Mouse (Mus musculus) lung, adult 10 weeks (tissue): ENCODE measurements around the gene AC161166.1. TPM values are rescaled to one million over a fixed set of nuclear protein-coding genes. Genes with fewer than 3 reads are reported as not detected.

Experiments
- polyA plus RNA-seq: library from polyadenylated mRNA; stranded (reverse); fragments of 350-450 nt; fragmentation: Illumina TruSeq; extraction: RNeasy Lipid Tissue Mini Kit (QIAGEN cat#74804); gene quantifications from one replicate; pipeline ENCODE4 v1.2.3, GENCODE M21; 2014; ENCODE audit warnings: low read depth, low replicate concordance; ENCODE audit not compliant: insufficient read depth

The AC161166.1 gene
- polyA plus RNA-seq = not detected

GRCm38 (mm10) chr7:24512355-24512754 lies at the start of gene AC161166.1:
AC161166.1 (minus strand) TSS chr7:24512455.

GRCm38 (mm10) chr7:24546068-24546614 lies 33.9 kb upstream of the AC161166.1 start, which contains the start of the genes Pinlyp and Xrcc1:
Pinlyp (minus strand) TSS chr7:24546118.
Xrcc1 (plus strand) TSS chr7:24546289.

GRCm38 (mm10) chr7:24530062-24530931 lies 18.0 kb upstream of the AC161166.1 start, which contains the start of gene Irgq:
Irgq (plus strand) TSS chr7:24530689.

GRCm38 (mm10) chr7:24506838-24507725 lies 5.2 kb downstream of the AC161166.1 start, which contains the start of gene Zfp428:
Zfp428 (plus strand) TSS chr7:24507006.

GRCm38 (mm10) chr7:24481474-24482207 lies 30.6 kb downstream of the AC161166.1 start, which contains the start of gene Cadm4:
Cadm4 (plus strand) TSS chr7:24482023.

GRCm38 (mm10) chr7:24462388-24463319 lies 49.6 kb downstream of the AC161166.1 start, which contains the start of gene Plaur:
Plaur (plus strand) TSS chr7:24462484.

Other genes with a start within 250 kb of the AC161166.1 start
- 2.4 TPM for gene Zfp93, start 242.0 kb downstream of the AC161166.1 start, polyA plus RNA-seq
- gene Zfp61, start 211.2 kb downstream of the AC161166.1 start, polyA plus RNA-seq = 6.0 TPM
- gene Zfp94, start 195.8 kb downstream of the AC161166.1 start, polyA plus RNA-seq = 5.2 TPM
- gene Tescl, start 178.5 kb downstream of the AC161166.1 start, polyA plus RNA-seq = not detected
- not detected for gene Lypd5, start 163.3 kb downstream of the AC161166.1 start, polyA plus RNA-seq
- gene Kcnn4, start 142.2 kb downstream of the AC161166.1 start, polyA plus RNA-seq = 4.4 TPM
- 13.7 TPM for gene Smg9, start 112.8 kb downstream of the AC161166.1 start, polyA plus RNA-seq
- gene Irgc1, start 60.2 kb downstream of the AC161166.1 start, polyA plus RNA-seq = 0.29 TPM
- 48.8 TPM for gene Plaur, start 50.0 kb downstream of the AC161166.1 start, polyA plus RNA-seq
- gene Cadm4, start 30.4 kb downstream of the AC161166.1 start, polyA plus RNA-seq = 8.8 TPM
- 2.8 TPM for gene Zfp428, start 5.4 kb downstream of the AC161166.1 start, polyA plus RNA-seq
- gene Irgq, start 18.2 kb upstream of the AC161166.1 start, polyA plus RNA-seq = 4.7 TPM
- not detected for gene Pinlyp, start 33.7 kb upstream of the AC161166.1 start, polyA plus RNA-seq
- gene Xrcc1, start 33.8 kb upstream of the AC161166.1 start, polyA plus RNA-seq = 16.8 TPM
- gene Ethe1, start 75.1 kb upstream of the AC161166.1 start, polyA plus RNA-seq = 11.8 TPM
- 0.08 TPM for gene Zfp575, start 75.2 kb upstream of the AC161166.1 start, polyA plus RNA-seq
- 2.1 TPM for gene Phldb3, start 98.3 kb upstream of the AC161166.1 start, polyA plus RNA-seq
- not detected for gene Lypd3, start 124.1 kb upstream of the AC161166.1 start, polyA plus RNA-seq
- not detected for gene Tex101, start 164.2 kb upstream of the AC161166.1 start, polyA plus RNA-seq
- gene BC049730, start 196.8 kb upstream of the AC161166.1 start, polyA plus RNA-seq = not detected
- not detected for gene Gm4763, start 214.5 kb upstream of the AC161166.1 start, polyA plus RNA-seq
- 2.9 TPM for gene Cd177, start 247.9 kb upstream of the AC161166.1 start, polyA plus RNA-seq